In genomic region chr2:126371634-126372033, GRCm38 (mm10) we compare ENCODE assay signal across 33 mouse cellular contexts.
DNase-seq lines count a peak whose midpoint lies in the region; ATAC-seq and TF ChIP-seq lines count a peak whose summit lies in the region.
"Had no signal": no experiment of that assay in that cellular context is flagged by ENCODE, and none has a peak within 500 bp of the region (broad histone marks: within the 10 kb centered on the region; RNA-seq: fewer than 3 reads in every experiment).

No protein-coding gene starts in this region.

- H3K79me2 ChIP-seq in liver, adult 2 months (ENCODE audit: control insufficient read depth, insufficient read depth, low read length): no peaks in the 10 kb centered on the region

- H3K36me3 ChIP-seq in heart, embryonic 13.5 days: no peaks in the 10 kb centered on the region
- no peaks in the 10 kb centered on the region for H3K36me3 ChIP-seq in liver, adult 2 months (ENCODE audit: control insufficient read depth, insufficient read depth, low read length)
- no peaks in the 10 kb centered on the region for H3K36me3 ChIP-seq in liver, embryonic 12.5 days
- H3K36me3 ChIP-seq in intestine, embryonic 16.5 days (ENCODE audit: control insufficient read depth, insufficient read depth, low read length): no peaks in the 10 kb centered on the region
- H3K36me3 ChIP-seq in stomach, postnatal 0 days (ENCODE audit: control insufficient read depth, insufficient read depth, low read length): no peaks in the 10 kb centered on the region
- H3K36me3 ChIP-seq: embryonic facial prominence, embryonic 12.5 days; G1E; heart, embryonic 15.5 days; hindbrain, embryonic 13.5 days; limb, embryonic 13.5 days; midbrain, embryonic 10.5 days; midbrain, embryonic 15.5 days; neural tube, embryonic 15.5 days had no signal

- H3K4me1 ChIP-seq in heart, embryonic 13.5 days: peaks cover 9% of the 10 kb centered on the region
- H3K4me1 ChIP-seq in liver, adult 2 months (ENCODE audit: control insufficient read depth, insufficient read depth, low read length): peaks cover 3% of the 10 kb centered on the region; the same call in 1 of the 2 replicates
- H3K4me1 ChIP-seq in liver, embryonic 12.5 days: no peaks in the 10 kb centered on the region
- H3K4me1 ChIP-seq in intestine, embryonic 16.5 days (ENCODE audit: control insufficient read depth, insufficient read depth, low read length): no peaks in the 10 kb centered on the region
- no peaks in the 10 kb centered on the region for H3K4me1 ChIP-seq in stomach, postnatal 0 days (replicated peaks; ENCODE audit: control insufficient read depth, insufficient read depth)
- H3K4me1 ChIP-seq: embryonic facial prominence, embryonic 12.5 days; hindbrain, embryonic 13.5 days; limb, embryonic 13.5 days; midbrain, embryonic 10.5 days; midbrain, embryonic 15.5 days; neural tube, embryonic 15.5 days had no signal

- H3K4me2 ChIP-seq in heart, embryonic 13.5 days: peak overlapping the region; percentile 26
- no peak overlapping the region for H3K4me2 ChIP-seq in liver, embryonic 12.5 days
- no peak overlapping the region for H3K4me2 ChIP-seq in intestine, embryonic 16.5 days (ENCODE audit: low read depth, low read length)
- no peak overlapping the region for H3K4me2 ChIP-seq in stomach, postnatal 0 days (replicated peaks; ENCODE audit: low read depth)
- H3K4me2 ChIP-seq: embryonic facial prominence, embryonic 12.5 days; heart, embryonic 15.5 days; hindbrain, embryonic 13.5 days; limb, embryonic 13.5 days; midbrain, embryonic 15.5 days; neural tube, embryonic 15.5 days had no signal

- no peak overlapping the region for H3K4me3 ChIP-seq in heart, embryonic 13.5 days
- H3K4me3 ChIP-seq in liver, adult 2 months (ENCODE audit: insufficient read depth, low read depth, low read length): no peak overlapping the region
- H3K4me3 ChIP-seq in liver, embryonic 12.5 days: no peak overlapping the region
- H3K4me3 ChIP-seq in intestine, embryonic 16.5 days (ENCODE audit: low read length): no peak overlapping the region
- no peak overlapping the region for H3K4me3 ChIP-seq in stomach, postnatal 0 days (ENCODE audit: low read depth, low read length)
- H3K4me3 ChIP-seq: embryonic facial prominence, embryonic 12.5 days; heart, adult 2 months; heart, embryonic 15.5 days; hindbrain, embryonic 13.5 days; layer of hippocampus, adult 2 months; limb, embryonic 13.5 days; midbrain, embryonic 10.5 days; midbrain, embryonic 15.5 days; neural tube, embryonic 15.5 days had no signal

- H3K27me3 ChIP-seq in heart, embryonic 13.5 days (replicated peaks): no peaks in the 10 kb centered on the region
- H3K27me3 ChIP-seq in liver, adult 2 months (ENCODE audit: control insufficient read depth, insufficient read depth, low read length): no peaks in the 10 kb centered on the region
- H3K27me3 ChIP-seq in liver, embryonic 12.5 days (replicated peaks): no peaks in the 10 kb centered on the region
- H3K27me3 ChIP-seq in intestine, embryonic 16.5 days (replicated peaks; ENCODE audit: control insufficient read depth, insufficient read depth, low read length): no peaks in the 10 kb centered on the region
- no peaks in the 10 kb centered on the region for H3K27me3 ChIP-seq in stomach, postnatal 0 days (ENCODE audit: control insufficient read depth, insufficient read depth, low read length)
- H3K27me3 ChIP-seq: embryonic facial prominence, embryonic 12.5 days; heart, embryonic 15.5 days; hindbrain, embryonic 13.5 days; limb, embryonic 13.5 days; midbrain, embryonic 15.5 days; neural tube, embryonic 15.5 days had no signal

- no peak for TF ChIP-seq CTCF in liver, adult 2 months (IDR thresholded peaks at IDR 0.05; ENCODE audit: low read depth, low read length)
- TF ChIP-seq CTCF in stomach, postnatal 0 days (IDR thresholded peaks at IDR 0.05; ENCODE audit: low read depth): no peak

- intact Hi-C loops in gastrocnemius, postnatal 36 days (cut with DNase I): no loop called here

- no peak for ATAC-seq in heart, embryonic 13.5 days (ENCODE audit: extremely low read depth, insufficient number of reproducible peaks, low FRiP score, low TSS enrichment)
- no peak for ATAC-seq in liver, embryonic 12.5 days
- peak; percentile 71 for ATAC-seq in intestine, embryonic 16.5 days
- no peak for ATAC-seq in stomach, postnatal 0 days (ENCODE audit: low FRiP score, low TSS enrichment)
- ATAC-seq: forebrain, embryonic 14.5 days; midbrain, embryonic 15.5 days had no signal

- H3K9me3 ChIP-seq in heart, embryonic 13.5 days: no peaks in the 10 kb centered on the region
- H3K9me3 ChIP-seq in liver, embryonic 12.5 days (replicated peaks): no peaks in the 10 kb centered on the region
- H3K9me3 ChIP-seq in intestine, embryonic 16.5 days (ENCODE audit: control insufficient read depth, low read length): no peaks in the 10 kb centered on the region
- H3K9me3 ChIP-seq in stomach, postnatal 0 days (ENCODE audit: control insufficient read depth, low read length): no peaks in the 10 kb centered on the region
- H3K9me3 ChIP-seq: embryonic facial prominence, embryonic 12.5 days; G1E; heart, embryonic 15.5 days; hindbrain, embryonic 13.5 days; limb, embryonic 13.5 days; midbrain, embryonic 10.5 days; midbrain, embryonic 15.5 days; neural tube, embryonic 15.5 days had no signal

- TF ChIP-seq EP300 in stomach, postnatal 0 days (optimal IDR thresholded peaks at IDR 0.05): no peak

- H3K9ac ChIP-seq in heart, embryonic 13.5 days: no peak overlapping the region
- no peak overlapping the region for H3K9ac ChIP-seq in liver, adult 2 months (ENCODE audit: low read depth, low read length)
- no peak overlapping the region for H3K9ac ChIP-seq in liver, embryonic 12.5 days
- no peak overlapping the region for H3K9ac ChIP-seq in intestine, embryonic 16.5 days (ENCODE audit: low read depth, low read length)
- H3K9ac ChIP-seq in stomach, postnatal 0 days (ENCODE audit: low read length): no peak overlapping the region
- H3K9ac ChIP-seq: embryonic facial prominence, embryonic 12.5 days; heart, embryonic 15.5 days; hindbrain, embryonic 13.5 days; limb, embryonic 13.5 days; liver, embryonic 14.5 days; midbrain, embryonic 15.5 days; neural tube, embryonic 15.5 days had no signal

- H3K27ac ChIP-seq in heart, embryonic 13.5 days (replicated peaks): no peak overlapping the region
- no peak overlapping the region for H3K27ac ChIP-seq in liver, adult 2 months (replicated peaks; ENCODE audit: insufficient read depth, low read depth, low read length)
- no peak overlapping the region for H3K27ac ChIP-seq in liver, embryonic 12.5 days
- no peak overlapping the region for H3K27ac ChIP-seq in intestine, embryonic 16.5 days (ENCODE audit: low read length)
- no peak overlapping the region for H3K27ac ChIP-seq in stomach, postnatal 0 days (replicated peaks)
- H3K27ac ChIP-seq: embryonic facial prominence, embryonic 12.5 days; heart, adult 2 months; heart, embryonic 15.5 days; hindbrain, embryonic 13.5 days; layer of hippocampus, adult 2 months; limb, embryonic 13.5 days; liver, embryonic 14.5 days; macrophage; midbrain, embryonic 10.5 days; midbrain, embryonic 15.5 days; neural tube, embryonic 15.5 days had no signal

- no peak for TF ChIP-seq POLR2A in liver, adult 2 months (IDR thresholded peaks at IDR 0.05; ENCODE audit: extremely low read depth, insufficient read depth, low read length)

- no peak for DNase-seq in heart, adult 9 months (ENCODE audit: low spot score in 2 of 2)
- DNase-seq in liver, adult 2 months (ENCODE audit: extremely low read depth, low read depth, low spot score): peak; percentile 33
- DNase-seq in stomach, postnatal 0 days (ENCODE audit: low spot score): peak; percentile 18
- DNase-seq in gastrocnemius, postnatal 36 days: no peak
- DNase-seq: adrenal gland, postnatal 10 days; cerebellum, adult 11 months; cerebellum, adult 9-10 months; cerebellum, postnatal 36 days; embryo, embryonic 11 days; gastrocnemius, postnatal 25 days; heart, adult 2 months; kidney, adult 18-20 months; kidney, postnatal 36 days; lung, postnatal 10 days; retina, postnatal 1 day; right cerebral cortex, postnatal 14 days; thymus, adult 18-20 months; thymus, postnatal 25 days had no signal

- WGBS in heart, embryonic 13.5 days: 42% methylated on average over 8 of the region's 8 CpGs
- 29% methylated on average over 8 of the region's 8 CpGs for WGBS in liver, adult 2 months
- 74% methylated on average over 8 of the region's 8 CpGs for WGBS in liver, embryonic 12.5 days (ENCODE audit: insufficient replicate concordance)
- 62% methylated on average over 8 of the region's 8 CpGs for WGBS in intestine, embryonic 16.5 days
- WGBS in stomach, postnatal 0 days: 54% methylated on average over 8 of the region's 8 CpGs

Comparison
In these comparisons a context has a peak if more than half of its experiments do, and no peak if none do; other contexts are left out.
1. DNase-seq: peak in liver, adult 2 months (single experiment) and stomach, postnatal 0 days (single experiment); none in heart, adult 9 months (0 of 2) and gastrocnemius, postnatal 36 days (0 of 2).